Mouse (Mus musculus) limb, embryonic 13.5 days (tissue): ENCODE measurements around the gene Camk2d. TPM values are rescaled to one million over a fixed set of nuclear protein-coding genes. Genes with fewer than 3 reads are reported as not detected.

Experiments used
- ATAC-seq: fragments of 200-750 bp; cut with Nextera tagmentation; 2 replicates; pipeline ENCODE4 v1.8.0; 2017; ENCODE audit warnings: low read depth, moderate number of reproducible peaks, moderate TSS enrichment; ENCODE audit not compliant: low FRiP score
- H3K27ac ChIP-seq: fragments of 300-500 bp; sonication (generic); 2 replicates; pipeline ENCODE4 v1.5.1; 2015; ENCODE audit warnings: inconsistent platforms, mild to moderate bottlenecking, moderate library complexity
- H3K27me3 ChIP-seq: fragments of 300-500 bp; sonication (generic); 2 replicates; pipeline ENCODE4 v1.6.1; 2015; ENCODE audit warnings: mild to moderate bottlenecking, inconsistent platforms
- H3K36me3 ChIP-seq: fragments of 300-500 bp; sonication (generic); 2 replicates; pipeline ENCODE4 v1.6.1; 2015; ENCODE audit warnings: inconsistent platforms, mild to moderate bottlenecking, moderate library complexity
- H3K4me1 ChIP-seq: fragments of 300-500 bp; sonication (generic); 2 replicates; pipeline ENCODE4 v1.6.1; 2015; ENCODE audit warnings: inconsistent platforms
- H3K4me2 ChIP-seq: fragments of 300-500 bp; sonication (generic); replicated peaks from 2 replicates; pipeline ENCODE4 v1.6.1; 2015; ENCODE audit warnings: inconsistent platforms, mild to moderate bottlenecking, moderate library complexity
- H3K4me3 ChIP-seq: fragments of 300-500 bp; sonication (generic); 2 replicates; pipeline ENCODE4 v1.5.1; 2015; ENCODE audit warnings: moderate library complexity, mild to moderate bottlenecking, inconsistent platforms
- H3K9ac ChIP-seq: fragments of 300-500 bp; sonication (generic); 2 replicates; pipeline ENCODE4 v1.6.1; 2015; ENCODE audit warnings: mild to moderate bottlenecking, inconsistent platforms
- H3K9me3 ChIP-seq: fragments of 300-500 bp; sonication (generic); 2 replicates; pipeline ENCODE4 v1.6.1; 2016; ENCODE audit warnings: inconsistent platforms
- WGBS: fragments of 180-500 bp; shearing (Covaris S2); methylation state at CpG from one replicate; pipeline ENCODE4 v1.1.7; 2015; 5-methylcytosine and 5-hydroxymethylcytosine counted together
- polyA plus RNA-seq: library from polyadenylated mRNA; unstranded; fragments of >200 nt; fragmentation: Nextera tagmentation; extraction: Ambion mirVana; gene quantifications from 2 replicates; pipeline ENCODE4 v1.2.1, GENCODE M21; 2015

Gene Camk2d
- 36.0 and 37.8 TPM in 2 replicates for polyA plus RNA-seq

DNA sequence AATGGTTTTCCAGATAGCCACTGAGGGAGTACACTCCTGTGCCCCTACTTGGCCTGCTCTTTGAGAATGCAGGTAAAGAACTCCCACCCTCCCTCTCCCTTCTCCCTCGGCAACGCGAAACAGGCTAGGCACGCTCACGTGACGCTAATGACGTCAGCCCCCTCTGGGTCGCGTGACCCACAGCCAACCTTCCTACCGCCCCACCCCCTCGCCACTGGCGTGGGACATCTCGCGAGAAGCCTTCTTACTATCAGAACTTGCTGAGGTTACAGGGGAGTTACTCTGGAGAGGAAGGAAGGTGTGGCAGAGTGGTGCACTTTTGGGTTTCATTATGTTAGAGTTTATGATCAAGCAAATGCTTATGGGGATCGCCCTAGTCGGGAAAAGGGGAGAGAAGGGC lies at the start of gene Camk2d:
Gene Camk2d, plus strand, starts transcription at position 217 of the 400 bp plus-strand sequence.
- Histone ChIP-seq H3K4me3 (peak within 1 kb of the TSS; percentile 81), H3K9me3 (no peaks in the 10 kb centered on the region), H3K4me2 (peak within 1 kb of the TSS; percentile 92), H3K4me1 (0 out of 2 replicates have a peak, but pooled peaks cover 10% of the 10 kb centered on the region), H3K27ac (peak within 1 kb of the TSS; percentile 97), H3K36me3 (no peaks in the 10 kb centered on the region), H3K9ac (peak within 1 kb of the TSS; percentile 89), H3K27me3 (no peaks in the 10 kb centered on the region)
- peak; percentile 93 for ATAC-seq
- WGBS: 0% methylated on average over 16 of the region's 16 CpGs

DNA sequence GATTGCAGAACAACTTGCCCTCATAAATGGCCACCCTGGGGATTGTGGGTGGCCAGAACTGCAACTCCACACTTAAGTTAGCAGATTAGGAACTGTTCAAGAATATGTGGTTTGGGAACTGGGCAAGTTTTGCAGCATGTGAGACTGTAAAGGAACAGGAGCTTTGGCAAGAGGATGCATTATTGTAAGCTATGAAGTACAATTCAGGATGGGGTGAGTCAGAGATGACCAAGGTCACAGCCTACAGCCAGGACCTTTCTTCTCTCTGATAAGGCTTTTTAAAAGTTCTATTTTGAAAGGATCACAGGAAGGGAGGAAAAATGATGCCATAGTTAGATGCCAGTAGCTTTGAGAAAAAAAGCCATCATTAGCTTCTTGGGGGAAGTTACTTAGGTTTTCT lies 48.2 kb upstream of the Camk2d start:
- no peak for ATAC-seq
- Histone ChIP-seq H3K9me3 (no peaks in the 10 kb centered on the region), H3K4me2 (no peak overlapping the region), H3K4me3 (no peak overlapping the region), H3K4me1 (no peaks in the 10 kb centered on the region), H3K27ac (no peak overlapping the region), H3K27me3 (no peaks in the 10 kb centered on the region), H3K9ac (no peak overlapping the region), H3K36me3 (no peaks in the 10 kb centered on the region)

DNA sequence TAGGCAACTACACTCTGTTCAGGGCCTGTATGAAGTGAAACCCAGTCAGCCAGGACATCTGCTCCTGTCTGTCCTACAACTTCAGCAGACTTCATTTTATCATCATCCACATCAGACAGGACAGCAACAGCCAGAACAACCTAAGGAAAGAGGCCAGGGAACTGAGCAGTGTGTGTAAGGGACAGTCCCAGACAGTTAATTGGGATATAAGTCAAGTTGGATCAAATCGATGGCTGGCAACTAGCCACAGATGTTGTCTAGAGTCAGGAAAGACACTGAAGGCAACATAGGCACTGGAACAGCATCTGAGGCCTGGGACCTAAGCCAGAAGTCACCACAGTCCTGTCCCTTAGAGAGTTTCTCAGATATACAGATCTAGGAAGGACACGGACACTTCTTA lies 32.5 kb upstream of the Camk2d start:
- no peaks in the 10 kb centered on the region for H3K9me3 ChIP-seq
- no peak overlapping the region for H3K4me3 ChIP-seq
- WGBS: 61% methylated on average over 2 of the region's 2 CpGs
- 0 out of 2 replicates have a peak, but pooled peaks have one; percentile 19 for ATAC-seq
- H3K27me3 ChIP-seq: no peaks in the 10 kb centered on the region
- H3K4me2 ChIP-seq: no peak overlapping the region
- no peak overlapping the region for H3K9ac ChIP-seq
- H3K27ac ChIP-seq: no peak overlapping the region
- no peaks in the 10 kb centered on the region for H3K36me3 ChIP-seq
- H3K4me1 ChIP-seq: no peaks in the 10 kb centered on the region; the same call in 1 of the 2 replicates

DNA sequence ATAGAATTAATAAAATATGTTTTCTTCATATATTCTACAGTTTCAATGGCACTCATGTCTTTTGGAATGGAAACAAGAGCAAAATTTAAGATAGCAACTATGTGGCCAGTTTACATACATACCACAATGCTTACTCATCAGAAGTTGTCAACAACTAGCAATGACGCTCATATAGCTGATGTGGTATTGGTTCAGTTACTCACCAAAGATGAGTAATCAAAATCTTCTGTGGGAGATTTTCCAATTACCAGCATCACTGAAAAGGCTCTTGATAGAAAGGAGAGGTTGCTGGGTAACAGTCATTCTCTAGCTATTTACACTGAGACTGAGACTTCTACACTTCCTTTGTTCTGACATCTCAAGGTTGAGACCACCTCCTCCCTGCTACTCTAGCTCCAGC lies 25.5 kb upstream of the Camk2d start:
- H3K36me3 ChIP-seq: no peaks in the 10 kb centered on the region
- H3K9ac ChIP-seq: no peak overlapping the region
- WGBS: 87% methylated on average over 1 of the region's 1 CpGs
- ATAC-seq: no peak
- no peaks in the 10 kb centered on the region for H3K27me3 ChIP-seq
- H3K4me1 ChIP-seq: no peaks in the 10 kb centered on the region
- no peaks in the 10 kb centered on the region for H3K9me3 ChIP-seq
- H3K4me2 ChIP-seq: no peak overlapping the region
- no peak overlapping the region for H3K4me3 ChIP-seq
- no peak overlapping the region for H3K27ac ChIP-seq

DNA sequence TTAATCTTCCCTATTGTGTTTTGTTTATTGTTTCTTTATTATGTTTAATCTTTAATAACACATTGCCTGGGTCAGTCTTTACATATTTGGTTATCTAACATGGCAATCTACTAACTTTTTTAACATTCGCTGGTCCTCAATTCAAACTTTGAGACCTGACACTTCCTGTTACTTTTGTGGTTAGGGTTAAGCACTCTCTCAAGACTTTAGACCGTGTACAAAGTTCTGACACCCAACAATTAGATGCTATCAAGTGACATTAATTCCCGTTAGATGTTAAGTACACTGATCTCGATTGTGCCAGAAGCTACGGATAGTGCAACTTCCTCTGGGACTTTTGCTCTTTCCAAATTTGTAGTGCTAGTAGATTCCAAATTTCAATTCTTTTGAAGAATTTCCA lies 23.2 kb upstream of the Camk2d start:
- no peak for ATAC-seq
- H3K4me2 ChIP-seq: no peak overlapping the region
- no peaks in the 10 kb centered on the region for H3K27me3 ChIP-seq
- H3K4me3 ChIP-seq: no peak overlapping the region
- H3K9me3 ChIP-seq: no peaks in the 10 kb centered on the region
- no peak overlapping the region for H3K9ac ChIP-seq
- no peak overlapping the region for H3K27ac ChIP-seq
- H3K36me3 ChIP-seq: no peaks in the 10 kb centered on the region
- no peaks in the 10 kb centered on the region for H3K4me1 ChIP-seq
- WGBS: 73% methylated on average over 5 of the region's 5 CpGs

DNA sequence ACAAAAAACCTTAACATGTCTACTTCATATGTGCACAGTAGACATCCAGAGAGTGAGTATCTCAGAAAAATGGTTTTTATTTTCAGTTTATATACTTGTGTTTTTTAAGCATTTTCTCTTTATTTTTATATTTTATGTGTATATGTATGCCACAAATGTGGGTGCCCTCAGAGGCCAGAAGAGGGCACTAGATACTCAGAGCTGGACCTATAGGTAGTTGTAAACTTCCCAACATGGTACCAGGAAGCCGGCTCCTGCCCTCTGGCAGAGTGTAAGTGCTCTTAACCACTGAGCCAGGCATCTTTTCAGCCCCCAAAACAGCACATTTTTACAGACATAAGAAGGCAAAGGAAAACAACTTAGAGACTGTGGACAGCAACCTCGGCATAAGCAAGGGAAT lies 20.2 kb upstream of the Camk2d start:
- whole genome bisulfite sequencing: 58% methylated on average over 2 of the region's 2 CpGs
- Histone ChIP-seq H3K4me3 (no peak overlapping the region), H3K4me2 (no peak overlapping the region), H3K9me3 (no peaks in the 10 kb centered on the region), H3K4me1 (no peaks in the 10 kb centered on the region), H3K9ac (no peak overlapping the region), H3K27ac (no peak overlapping the region), H3K27me3 (no peaks in the 10 kb centered on the region), H3K36me3 (no peaks in the 10 kb centered on the region)
- ATAC-seq: no peak

DNA sequence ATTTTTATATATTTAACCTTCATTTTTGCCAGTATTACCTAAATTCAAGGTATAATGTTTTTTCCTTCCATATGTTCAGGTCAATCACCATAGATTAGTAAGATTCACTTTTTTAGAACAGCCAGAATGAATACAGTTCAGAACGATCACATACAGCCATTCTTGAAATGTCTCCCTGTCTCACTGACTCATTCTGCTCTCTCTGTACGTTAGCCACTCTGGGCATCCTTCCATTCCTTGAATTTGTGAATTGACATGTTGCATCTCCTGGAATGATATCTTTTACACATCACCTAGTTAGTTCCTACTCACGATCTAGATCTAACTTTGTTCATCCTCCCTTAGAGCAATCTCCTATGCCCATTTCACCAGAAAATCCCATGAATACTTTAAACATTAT lies 10.0 kb upstream of the Camk2d start:
- ATAC-seq: no peak
- Histone ChIP-seq H3K27me3 (no peaks in the 10 kb centered on the region), H3K27ac (no peak overlapping the region), H3K4me1 (peaks cover 3% of the 10 kb centered on the region; the same call in 1 of the 2 replicates), H3K9ac (no peak overlapping the region), H3K4me2 (no peak overlapping the region), H3K4me3 (no peak overlapping the region), H3K36me3 (no peaks in the 10 kb centered on the region), H3K9me3 (no peaks in the 10 kb centered on the region)
- WGBS: 89% methylated on average over 3 of the region's 3 CpGs

DNA sequence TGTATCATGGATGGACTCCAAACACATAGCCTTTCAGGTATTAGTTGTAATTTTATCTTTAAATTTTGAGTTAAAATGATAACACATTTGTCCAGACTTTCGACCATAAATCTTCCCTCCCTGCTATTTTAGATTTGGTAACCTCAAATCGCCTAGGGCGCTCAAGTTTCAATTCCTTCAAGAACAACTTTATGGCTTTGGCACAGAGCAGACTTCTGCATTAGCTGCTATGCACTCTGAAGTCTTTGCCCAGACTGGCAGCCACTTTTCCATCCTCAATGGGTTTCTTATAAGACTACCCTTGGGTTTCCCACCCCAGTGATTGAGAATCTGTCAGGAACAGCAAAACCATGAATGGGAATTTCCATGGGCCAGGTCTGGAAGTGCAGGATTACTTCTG lies 8.6 kb upstream of the Camk2d start:
- H3K36me3 ChIP-seq: no peaks in the 10 kb centered on the region
- 63% methylated on average over 3 of the region's 3 CpGs for WGBS

DNA sequence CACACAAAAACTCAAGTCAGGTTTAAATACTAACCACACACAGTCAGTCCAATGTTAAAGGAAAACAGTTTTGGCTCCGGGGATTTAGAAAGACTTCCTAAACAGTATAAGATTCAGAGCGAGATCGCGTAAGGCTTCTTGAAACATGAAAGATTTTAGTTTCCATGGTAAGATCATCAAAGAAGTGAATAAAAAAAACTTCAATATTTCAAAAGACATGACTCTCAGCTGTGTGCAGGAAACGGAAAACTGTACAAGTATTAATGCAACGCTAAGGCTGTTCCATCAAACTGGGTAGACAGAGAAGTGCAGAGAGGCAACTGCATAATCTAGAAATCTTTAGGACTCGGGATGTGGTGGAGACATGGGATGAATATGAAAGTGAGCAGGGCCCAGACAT lies 6.5 kb upstream of the Camk2d start:
- no peak overlapping the region for H3K27ac ChIP-seq
- WGBS: 87% methylated on average over 7 of the region's 7 CpGs
- no peak for ATAC-seq

More for the DNA sequence above, 8.6 kb upstream of the Camk2d start:
- ATAC-seq: peak; percentile 86
- H3K27ac ChIP-seq: no peak overlapping the region
- H3K9ac ChIP-seq: no peak overlapping the region
- peaks cover 3% of the 10 kb centered on the region; the same call in 1 of the 2 replicates for H3K4me1 ChIP-seq
- H3K27me3 ChIP-seq: no peaks in the 10 kb centered on the region
- no peak overlapping the region for H3K4me3 ChIP-seq
- H3K4me2 ChIP-seq: no peak overlapping the region
- H3K9me3 ChIP-seq: no peaks in the 10 kb centered on the region

DNA sequence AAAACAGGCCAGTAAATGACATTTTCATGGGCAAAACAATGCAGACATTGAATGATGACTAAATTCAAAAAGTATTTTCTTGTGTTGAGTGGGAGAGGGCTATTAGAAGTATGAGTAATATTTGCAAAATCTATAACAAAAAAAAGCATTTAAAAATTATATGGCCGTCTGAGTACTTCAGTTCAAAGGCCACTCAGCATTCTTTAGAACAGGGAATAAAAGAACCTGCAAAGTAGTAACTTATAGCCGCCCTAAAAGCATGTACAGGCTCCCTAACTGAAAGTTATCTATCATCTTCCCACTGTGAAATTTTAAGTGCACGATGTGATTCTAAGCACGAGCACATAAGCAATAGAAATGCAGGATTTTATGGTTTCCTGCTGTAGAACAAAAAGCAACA lies 646 bp upstream of the Camk2d start:
- H3K9ac ChIP-seq: no peak overlapping the region
- no peak overlapping the region for H3K4me3 ChIP-seq
- H3K4me1 ChIP-seq: 0 out of 2 replicates have a peak, but pooled peaks cover 10% of the 10 kb centered on the region
- no peak for ATAC-seq
- H3K9me3 ChIP-seq: no peaks in the 10 kb centered on the region
- WGBS: 43% methylated on average over 4 of the region's 4 CpGs
- H3K27ac ChIP-seq: peak overlapping the region; percentile 65; the same call in 1 of the 2 replicates
- no peaks in the 10 kb centered on the region for H3K36me3 ChIP-seq
- H3K27me3 ChIP-seq: no peaks in the 10 kb centered on the region
- H3K4me2 ChIP-seq: peak overlapping the region; percentile 92

More for the DNA sequence above, 6.5 kb upstream of the Camk2d start:
- Histone ChIP-seq H3K4me2 (no peak overlapping the region), H3K27me3 (no peaks in the 10 kb centered on the region), H3K4me3 (no peak overlapping the region), H3K4me1 (peaks cover 3% of the 10 kb centered on the region; the same call in 1 of the 2 replicates), H3K9me3 (no peaks in the 10 kb centered on the region), H3K9ac (no peak overlapping the region), H3K36me3 (no peaks in the 10 kb centered on the region)

DNA sequence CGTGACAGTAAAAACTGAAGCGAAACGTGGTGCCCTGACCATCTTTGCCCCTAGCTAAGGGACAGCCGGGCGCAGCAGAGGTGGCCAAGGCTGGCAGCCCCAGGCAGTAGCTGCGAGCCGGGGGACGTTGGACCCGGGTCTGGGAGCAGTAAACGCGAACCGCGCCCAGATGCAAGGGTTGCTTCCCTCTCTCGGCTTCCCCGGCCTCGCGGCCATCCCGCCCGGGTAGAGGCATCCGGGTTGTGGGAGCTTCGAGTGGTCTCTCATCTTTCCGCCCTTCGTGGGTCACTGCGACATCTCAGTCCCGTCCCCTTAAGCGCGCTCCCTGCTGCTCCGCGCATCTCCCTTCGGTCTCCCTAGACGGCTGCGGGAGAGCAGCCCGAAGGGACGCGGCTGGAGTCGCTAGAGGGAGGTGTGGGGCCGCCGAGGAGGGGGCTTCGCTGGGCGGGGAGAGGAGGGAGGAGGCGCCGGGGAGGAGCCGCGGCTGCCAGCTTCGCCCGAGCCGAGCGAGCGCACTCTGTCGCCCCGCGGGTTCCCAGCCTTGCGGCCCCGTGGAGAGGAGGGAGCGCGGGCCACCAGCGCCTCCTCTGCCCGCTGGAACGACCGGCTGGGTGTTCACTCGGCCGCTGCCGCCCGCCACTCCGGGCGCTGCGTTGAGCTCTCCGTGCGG lies 524 bp downstream of the Camk2d start:
- Histone ChIP-seq H3K36me3 (no peaks in the 10 kb centered on the region), H3K27me3 (no peaks in the 10 kb centered on the region), H3K4me1 (0 out of 2 replicates have a peak, but pooled peaks cover 10% of the 10 kb centered on the region), H3K9ac (peak overlapping the region; percentile 89), H3K27ac (peak overlapping the region; percentile 97), H3K4me3 (peak overlapping the region; percentile 81), H3K4me2 (peak overlapping the region; percentile 92), H3K9me3 (no peaks in the 10 kb centered on the region)
- under 1% methylated on average over 48 of the region's 69 CpGs for WGBS
- ATAC-seq: peak; percentile 85

DNA sequence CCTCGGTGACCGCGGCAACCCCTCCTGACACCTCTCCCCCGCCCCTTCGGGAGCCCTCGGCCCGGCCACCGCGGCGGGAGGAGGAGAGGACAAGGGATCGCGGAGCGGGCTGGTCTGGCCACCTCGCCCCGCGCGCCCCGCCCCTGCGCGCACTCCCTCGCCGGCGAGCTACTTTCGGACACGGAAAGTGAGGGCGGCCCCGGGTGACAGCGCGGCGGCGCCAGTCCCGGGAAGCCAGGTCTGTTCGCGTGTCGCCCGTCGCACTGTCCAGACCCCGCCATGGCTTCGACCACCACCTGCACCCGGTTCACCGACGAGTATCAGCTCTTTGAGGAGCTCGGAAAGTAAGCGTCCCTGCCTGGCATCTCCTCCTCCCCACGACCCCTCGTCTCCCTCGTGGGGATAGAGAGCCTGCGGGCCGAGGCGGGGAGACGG lies 1.1 kb downstream of the Camk2d start:
- 0% methylated on average over 44 of the region's 51 CpGs for WGBS
- H3K36me3 ChIP-seq: no peaks in the 10 kb centered on the region
- peak; percentile 64 for ATAC-seq

More for the DNA sequence above, 1.1 kb downstream of the Camk2d start:
- H3K27me3 ChIP-seq: no peaks in the 10 kb centered on the region
- peak overlapping the region; percentile 97 for H3K27ac ChIP-seq
- no peaks in the 10 kb centered on the region; the same call in 1 of the 2 replicates for H3K9me3 ChIP-seq
- 0 out of 2 replicates have a peak, but pooled peaks cover 10% of the 10 kb centered on the region for H3K4me1 ChIP-seq
- H3K9ac ChIP-seq: peak overlapping the region; percentile 89
- peak overlapping the region; percentile 81 for H3K4me3 ChIP-seq
- H3K4me2 ChIP-seq: peak overlapping the region; percentile 92
